Mouse (Mus musculus) heart, embryonic 10.5 days (tissue): ENCODE measurements around the gene Pfkl. TPM values are rescaled to one million over a fixed set of nuclear protein-coding genes. Genes with fewer than 3 reads are reported as not detected.
"Not testable (repeated sequence)": the region's sequence is repeated elsewhere in the genome, so short reads cannot be mapped to it uniquely, and the experiment has no call there.

Source experiments
- DNase-seq: peaks from one replicate; pipeline ENCODE4 v3.0.0-alpha.2; 2017; ENCODE audit warnings: low spot score
- H3K27ac ChIP-seq: fragments of 300-500 bp; sonication (generic); 2 replicates; pipeline ENCODE4 v1.5.1; 2016; ENCODE audit warnings: mild to moderate bottlenecking
- H3K27me3 ChIP-seq: fragments of 300-500 bp; sonication (generic); 2 replicates; pipeline ENCODE4 v1.6.1; 2016; ENCODE audit warnings: mild to moderate bottlenecking; ENCODE audit not compliant: poor library complexity, insufficient read depth, severe bottlenecking
- H3K36me3 ChIP-seq: fragments of 300-500 bp; sonication (generic); 2 replicates; pipeline ENCODE4 v1.6.1; 2016; ENCODE audit warnings: mild to moderate bottlenecking, moderate library complexity
- H3K4me1 ChIP-seq: fragments of 300-500 bp; sonication (generic); 2 replicates; pipeline ENCODE4 v1.6.1; 2016; ENCODE audit warnings: mild to moderate bottlenecking
- H3K4me3 ChIP-seq: fragments of 300-500 bp; sonication (generic); 2 replicates; pipeline ENCODE4 v1.5.1; 2016; ENCODE audit warnings: mild to moderate bottlenecking, moderate library complexity
- H3K9me3 ChIP-seq: fragments of 300-500 bp; sonication (generic); 2 replicates; pipeline ENCODE4 v1.6.1; 2016; ENCODE audit warnings: mild to moderate bottlenecking, moderate library complexity
- WGBS: fragments of 180-500 bp; shearing (Covaris S2); methylation state at CpG from one replicate; pipeline ENCODE4 v1.1.7; 2016; 5-methylcytosine and 5-hydroxymethylcytosine counted together
- polyA plus RNA-seq: library from polyadenylated mRNA; unstranded; fragments of >200 nt; fragmentation: Nextera tagmentation; extraction: Ambion mirVana; gene quantifications from 2 replicates; pipeline ENCODE4 v1.2.1, GENCODE M21; 2016

Pfkl gene
- polyA plus RNA-seq, 1 experiment from 2014 or later, result 264 TPM

- 73% methylated on average over 2 of the region's 2 CpGs for WGBS
Measured at GRCm38 (mm10) chr10:78031987-78032386, 22.1 kb upstream of the Pfkl start.

GRCm38 (mm10) chr10:78029080-78029479 lies 19.2 kb upstream of the Pfkl start:
- Histone ChIP-seq H3K4me3 (no peak overlapping the region), H3K4me1 (no peaks in the 10 kb centered on the region), H3K27me3 (peaks cover 3% of the 10 kb centered on the region; the same call in 1 of the 2 replicates), H3K27ac (no peak overlapping the region), H3K36me3 (no peaks in the 10 kb centered on the region), H3K9me3 (no peaks in the 10 kb centered on the region)
- 91% methylated on average over 1 of the region's 1 CpGs for WGBS
- no peak for DNase-seq

More at GRCm38 (mm10) chr10:78031987-78032386, 22.1 kb upstream of the Pfkl start:
- no peak for DNase-seq
- no peak overlapping the region for H3K4me3 ChIP-seq
- H3K27me3 ChIP-seq, result peaks cover 6% of the 10 kb centered on the region; the same call in 1 of the 2 replicates
- no peaks in the 10 kb centered on the region for H3K4me1 ChIP-seq
- no peaks in the 10 kb centered on the region for H3K36me3 ChIP-seq
- H3K27ac ChIP-seq, result no peak overlapping the region
- no peaks in the 10 kb centered on the region for H3K9me3 ChIP-seq

- DNase-seq, result peak; percentile 86
Measured at GRCm38 (mm10) chr10:78028129-78028528, 18.2 kb upstream of the Pfkl start.

GRCm38 (mm10) chr10:78025453-78025852 lies 15.6 kb upstream of the Pfkl start:
- not testable (repeated sequence) for H3K4me3 ChIP-seq, H3K27ac ChIP-seq, H3K36me3 ChIP-seq, DNase-seq, H3K9me3 ChIP-seq, H3K27me3 ChIP-seq, H3K4me1 ChIP-seq
- WGBS, result 76% methylated on average over 6 of the region's 8 CpGs

More at GRCm38 (mm10) chr10:78028129-78028528, 18.2 kb upstream of the Pfkl start:
- WGBS, result 6% methylated on average over 5 of the region's 5 CpGs
- H3K4me1 ChIP-seq, result no peaks in the 10 kb centered on the region
- H3K36me3 ChIP-seq, result no peaks in the 10 kb centered on the region
- H3K9me3 ChIP-seq, result no peaks in the 10 kb centered on the region
- no peak overlapping the region for H3K27ac ChIP-seq
- H3K4me3 ChIP-seq, result no peak overlapping the region
- H3K27me3 ChIP-seq, result peaks cover 3% of the 10 kb centered on the region; the same call in 1 of the 2 replicates

GRCm38 (mm10) chr10:78019984-78020383 lies 10.1 kb upstream of the Pfkl start:
- not testable (repeated sequence) for H3K4me1 ChIP-seq, H3K4me3 ChIP-seq, H3K36me3 ChIP-seq, DNase-seq, H3K9me3 ChIP-seq, H3K27ac ChIP-seq, H3K27me3 ChIP-seq
- WGBS, result 95% methylated on average over 7 of the region's 11 CpGs

- Histone ChIP-seq H3K27ac (peak overlapping the region; percentile 84; the same call in 1 of the 2 replicates), H3K27me3 (no peaks in the 10 kb centered on the region), H3K4me1 (peaks cover 9% of the 10 kb centered on the region; the same call in 1 of the 2 replicates), H3K9me3 (no peaks in the 10 kb centered on the region), H3K36me3 (no peaks in the 10 kb centered on the region), H3K4me3 (no peak overlapping the region)
- DNase-seq, result no peak
- WGBS, result 84% methylated on average over 4 of the region's 4 CpGs
Measured at GRCm38 (mm10) chr10:78019291-78019690, 9.4 kb upstream of the Pfkl start.

- peak; percentile 92 for DNase-seq
- Histone ChIP-seq H3K36me3 (no peaks in the 10 kb centered on the region), H3K4me3 (peak overlapping the region; percentile 47), H3K9me3 (no peaks in the 10 kb centered on the region), H3K4me1 (peaks cover 9% of the 10 kb centered on the region; the same call in 1 of the 2 replicates), H3K27me3 (no peaks in the 10 kb centered on the region), H3K27ac (peak overlapping the region; percentile 84)
- WGBS, result 22% methylated on average over 19 of the region's 19 CpGs
Measured at GRCm38 (mm10) chr10:78018797-78019203, 8.9 kb upstream of the Pfkl start.

GRCm38 (mm10) chr10:78016366-78016765 lies 6.5 kb upstream of the Pfkl start:
- no peak for DNase-seq
- Histone ChIP-seq H3K4me1 (peaks cover 9% of the 10 kb centered on the region; the same call in 1 of the 2 replicates), H3K27me3 (no peaks in the 10 kb centered on the region), H3K4me3 (no peak overlapping the region), H3K9me3 (no peaks in the 10 kb centered on the region), H3K27ac (no peak overlapping the region), H3K36me3 (no peaks in the 10 kb centered on the region)
- 60% methylated on average over 5 of the region's 5 CpGs for WGBS

GRCm38 (mm10) chr10:78015489-78015888 lies 5.6 kb upstream of the Pfkl start:
- H3K9me3 ChIP-seq, result no peaks in the 10 kb centered on the region
- DNase-seq, result no peak
- no peaks in the 10 kb centered on the region for H3K27me3 ChIP-seq
- peak overlapping the region; percentile 42; the same call in 1 of the 2 replicates for H3K27ac ChIP-seq
- no peaks in the 10 kb centered on the region for H3K36me3 ChIP-seq
- H3K4me1 ChIP-seq, result peaks cover 10% of the 10 kb centered on the region; the same call in 1 of the 2 replicates
- no peak overlapping the region for H3K4me3 ChIP-seq
- WGBS, result 78% methylated on average over 1 of the region's 1 CpGs

- DNase-seq, result no peak
- Histone ChIP-seq H3K9me3 (no peaks in the 10 kb centered on the region), H3K36me3 (0 out of 2 replicates have a peak, but pooled peaks cover 2% of the 10 kb centered on the region), H3K4me1 (peaks cover 25% of the 10 kb centered on the region), H3K27me3 (no peaks in the 10 kb centered on the region), H3K27ac (no peak overlapping the region), H3K4me3 (no peak overlapping the region)
- WGBS, result 91% methylated on average over 18 of the region's 18 CpGs
Measured at GRCm38 (mm10) chr10:78012661-78013495, 3.0 kb upstream of the Pfkl start.

- WGBS, result 92% methylated on average over 5 of the region's 5 CpGs
- DNase-seq, H3K27me3 ChIP-seq: not testable (repeated sequence)
Measured at GRCm38 (mm10) chr10:78011116-78011515, 1.2 kb upstream of the Pfkl start.

GRCm38 (mm10) chr10:78010335-78010734 lies 452 bp upstream of the Pfkl start:
- Histone ChIP-seq H3K27ac (peak overlapping the region; percentile 53; the same call in 1 of the 2 replicates), H3K4me3 (peak overlapping the region; percentile 90), H3K4me1 (peaks cover 41% of the 10 kb centered on the region), H3K27me3 (no peaks in the 10 kb centered on the region), H3K36me3 (peaks cover 10% of the 10 kb centered on the region), H3K9me3 (no peaks in the 10 kb centered on the region)
- no peak for DNase-seq
- 14% methylated on average over 10 of the region's 10 CpGs for WGBS

More at GRCm38 (mm10) chr10:78011116-78011515, 1.2 kb upstream of the Pfkl start:
- H3K4me3 ChIP-seq, H3K9me3 ChIP-seq, H3K27ac ChIP-seq, H3K36me3 ChIP-seq: not testable (repeated sequence)
- peaks cover 38% of the 10 kb centered on the region for H3K4me1 ChIP-seq

- peak; percentile 99 for DNase-seq
- under 1% methylated on average over 59 of the region's 59 CpGs for WGBS
- H3K4me1 ChIP-seq, result peaks cover 51% of the 10 kb centered on the region
Measured at GRCm38 (mm10) chr10:78009184-78009944, 519 bp downstream of the Pfkl start.

More at GRCm38 (mm10) chr10:78009184-78009944, 519 bp downstream of the Pfkl start:
- Histone ChIP-seq H3K4me3 (peak overlapping the region; percentile 90), H3K36me3 (peaks cover 19% of the 10 kb centered on the region), H3K27ac (peak overlapping the region; percentile 99), H3K9me3 (no peaks in the 10 kb centered on the region), H3K27me3 (no peaks in the 10 kb centered on the region)
